Mouse (Mus musculus) urinary bladder, postnatal 0 days (tissue): ENCODE results near the gene Adgrl2. TPM values are rescaled to one million over a fixed set of nuclear protein-coding genes. Genes with fewer than 3 reads are reported as not detected.

Experiments used
- polyA plus RNA-seq: library from polyadenylated mRNA; unstranded; fragments of >200 nt; fragmentation: Nextera tagmentation; extraction: Ambion mirVana; gene quantifications from 2 replicates; pipeline ENCODE4 v1.2.1, GENCODE M21; 2015

The Adgrl2 gene
- 18.8 and 21.7 TPM in 2 replicates for polyA plus RNA-seq

DNA sequence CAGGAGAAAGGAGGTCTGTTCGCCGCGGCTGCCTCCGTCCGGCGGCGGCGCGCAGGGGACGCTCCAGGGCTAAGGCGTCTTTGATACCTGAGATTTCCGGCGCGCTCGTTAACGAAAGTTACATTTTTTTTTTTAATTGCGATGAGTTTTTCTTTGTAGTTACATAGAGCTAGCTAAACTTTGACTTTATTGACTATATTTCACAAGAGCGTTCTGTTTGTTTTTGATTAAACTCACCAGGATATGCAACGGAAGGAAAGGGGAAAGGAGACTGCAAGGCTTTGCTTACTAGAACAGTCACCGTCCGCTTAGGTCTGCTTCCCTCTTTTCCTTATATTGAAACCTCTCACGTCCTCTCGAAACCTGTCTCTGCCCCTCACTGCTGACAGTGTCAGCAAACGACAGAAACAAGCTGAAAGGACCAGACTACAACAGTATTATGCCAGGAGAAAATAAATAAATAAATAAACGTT is at the start of gene Adgrl2:
Adgrl2 (minus strand) TSS at position 25 of the 473 bp plus-strand sequence.

